9 mouse cellular contexts compared by ENCODE assay signal in genomic region chr5:121841973-121842372, GRCm38 (mm10). TPM values are rescaled to one million over a fixed set of nuclear protein-coding genes. Genes with fewer than 3 reads are reported as not detected.
DNase-seq lines count a peak whose midpoint lies in the region; ATAC-seq and TF ChIP-seq lines count a peak whose summit lies in the region.
"Had no signal": no experiment of that assay in that cellular context is flagged by ENCODE, and none has a peak within 500 bp of the region (broad histone marks: within the 10 kb centered on the region; RNA-seq: fewer than 3 reads in every experiment).

No protein-coding gene starts in this region.

- H3K27me3 ChIP-seq in kidney, adult 2 months (replicated peaks; ENCODE audit: control insufficient read depth, insufficient read depth, low read length), result no peaks in the 10 kb centered on the region
- H3K27me3 ChIP-seq in kidney, embryonic 14.5 days (ENCODE audit: control insufficient read depth, insufficient read depth, low read length), result peaks cover 5% of the 10 kb centered on the region; the same call in 1 of the 2 replicates
- H3K27me3 ChIP-seq in intestine, embryonic 15.5 days (replicated peaks), result peaks cover 10% of the 10 kb centered on the region; the same call in 1 of the 2 replicates

- peak; percentile 68 for DNase-seq in adrenal gland, adult 2 months
- DNase-seq in adrenal gland, adult 8-10 months, result no peak
- DNase-seq in kidney, adult 2 months, result peak; percentile 17
- peak; percentile 41 to 42 for DNase-seq in B cell, adult 2 months
- no peak for DNase-seq in right cerebral cortex, postnatal 25 days
- DNase-seq: right cerebral cortex, postnatal 4 days had no signal

- H3K27ac ChIP-seq in kidney, adult 2 months (ENCODE audit: insufficient read depth, low read depth, low read length), result no peak overlapping the region
- H3K27ac ChIP-seq in kidney, embryonic 14.5 days (ENCODE audit: low read depth, low read length), result no peak overlapping the region
- peak overlapping the region; percentile 33; the same call in 1 of the 2 replicates for H3K27ac ChIP-seq in intestine, embryonic 15.5 days

- TF ChIP-seq CTCF in kidney, adult 2 months (conservative IDR thresholded peaks at IDR 0.05; ENCODE audit: insufficient read depth, insufficient read length, low read depth, low read length), result no peak

- ATAC-seq in kidney, embryonic 14.5 days (ENCODE audit: low FRiP score, low TSS enrichment), result no peak
- ATAC-seq in intestine, embryonic 15.5 days, result no peak
- no peak for ATAC-seq in inflammation-experienced regulatory T-cells, adult 6 months

- H3K4me2 ChIP-seq in kidney, embryonic 14.5 days (replicated peaks; ENCODE audit: low read depth, low read length), result no peak overlapping the region
- peak overlapping the region; percentile 87 for H3K4me2 ChIP-seq in intestine, embryonic 15.5 days (replicated peaks)

- H3K9me3 ChIP-seq in kidney, embryonic 14.5 days (ENCODE audit: control insufficient read depth, low read length), result no peaks in the 10 kb centered on the region
- no peaks in the 10 kb centered on the region for H3K9me3 ChIP-seq in intestine, embryonic 15.5 days

- 46% methylated on average over 10 of the region's 10 CpGs for WGBS in kidney, adult 2 months
- WGBS in kidney, embryonic 14.5 days, result 52% methylated on average over 10 of the region's 10 CpGs
- 51% methylated on average over 10 of the region's 10 CpGs for WGBS in intestine, embryonic 15.5 days

- no peak overlapping the region for H3K9ac ChIP-seq in kidney, embryonic 14.5 days (ENCODE audit: low read depth, low read length)
- no peak overlapping the region for H3K9ac ChIP-seq in intestine, embryonic 15.5 days

- peaks cover 11% of the 10 kb centered on the region; the same call in 1 of the 2 replicates for H3K4me1 ChIP-seq in kidney, adult 2 months (ENCODE audit: control insufficient read depth, insufficient read depth, low read length)
- peaks cover 24% of the 10 kb centered on the region; the same call in 1 of the 2 replicates for H3K4me1 ChIP-seq in kidney, embryonic 14.5 days (ENCODE audit: control insufficient read depth, insufficient read depth, low read length)
- H3K4me1 ChIP-seq in intestine, embryonic 15.5 days (replicated peaks), result peaks cover 27% of the 10 kb centered on the region

- TF ChIP-seq POLR2A in kidney, adult 2 months (IDR thresholded peaks at IDR 0.05; ENCODE audit: low read depth, low read length), result no peak

- H3K4me3 ChIP-seq in kidney, adult 2 months (ENCODE audit: insufficient read depth, low read depth, low read length), result no peak overlapping the region
- H3K4me3 ChIP-seq in kidney, embryonic 14.5 days (ENCODE audit: low read length), result no peak overlapping the region
- no peak overlapping the region for H3K4me3 ChIP-seq in intestine, embryonic 15.5 days (replicated peaks)

- H3K36me3 ChIP-seq in kidney, adult 2 months (ENCODE audit: control insufficient read depth, insufficient read depth, low read length), result no peaks in the 10 kb centered on the region
- no peaks in the 10 kb centered on the region for H3K36me3 ChIP-seq in kidney, embryonic 14.5 days (ENCODE audit: control insufficient read depth, insufficient read depth, low read length)
- no peaks in the 10 kb centered on the region for H3K36me3 ChIP-seq in intestine, embryonic 15.5 days

RNA-seq across cellular contexts. Expression of gene Sh2b3, which starts 4.5 kb away (rescaled TPM):
- total RNA-seq in adrenal gland, adult 2 months (2021), result 10 to 100 TPM; 28.8 to 32.1 TPM
- 138 and 147 TPM in 2 replicates for polyA plus RNA-seq in adrenal gland, adult 2 months (2012; rRNA removed)
- 10 to 100 TPM; 34.5 to 37.3 (median 36.0) TPM for total RNA-seq in adrenal gland, adult 8-10 months (2022)
- 19.7 and 20.8 TPM in 2 replicates for polyA plus RNA-seq in kidney, adult 2 months (2012; rRNA removed)
- polyA plus RNA-seq in kidney, embryonic 14.5 days (2014; fragmentation: Nextera tagmentation; extraction: Ambion mirVana), result 18.1 and 22.9 TPM in 2 replicates
- polyA plus RNA-seq in intestine, embryonic 15.5 days (2015; fragmentation: Nextera tagmentation; extraction: Ambion mirVana), result 12.3 and 13.1 TPM in 2 replicates
- polyA plus RNA-seq in inflammation-experienced regulatory T-cells, adult 6 months (2017; shearing (Covaris generic)), result 10 to 100 TPM in 2 of 3 experiments, 1 to 10 TPM in 1; 4.6 to 15.4 (median 13.6) TPM

RNA-seq across cellular contexts. Expression of gene Pheta1, which starts 6.8 kb away (rescaled TPM):
- total RNA-seq in adrenal gland, adult 2 months (2021), result 1 to 10 TPM; 5.6 to 9.2 TPM
- 24.3 and 27.4 TPM in 2 replicates for polyA plus RNA-seq in adrenal gland, adult 2 months (2012; rRNA removed)
- 1 to 10 TPM; 6.3 to 9.5 (median 7.5) TPM for total RNA-seq in adrenal gland, adult 8-10 months (2022)
- 19.1 and 23.4 TPM in 2 replicates for polyA plus RNA-seq in kidney, adult 2 months (2012; rRNA removed)
- polyA plus RNA-seq in kidney, embryonic 14.5 days (2014; fragmentation: Nextera tagmentation; extraction: Ambion mirVana), result 16.1 and 22.6 TPM in 2 replicates
- polyA plus RNA-seq in intestine, embryonic 15.5 days (2015; fragmentation: Nextera tagmentation; extraction: Ambion mirVana), result 32.6 and 36.4 TPM in 2 replicates
- polyA plus RNA-seq in inflammation-experienced regulatory T-cells, adult 6 months (2017; shearing (Covaris generic)), result 1 to 10 TPM in 2 of 3 experiments, under 1 TPM in 1; 0.25 to 1.5 (median 1.0) TPM

Comparison
In these comparisons a context has a peak if more than half of its experiments do, and no peak if none do; other contexts are left out.
1. DNase-seq: peak in adrenal gland, adult 2 months (single experiment), kidney, adult 2 months (single experiment) and B cell, adult 2 months (2 of 2); none in adrenal gland, adult 8-10 months (single experiment) and right cerebral cortex, postnatal 25 days (single experiment).